ENCODE assay signal across 8 mouse cellular contexts in the genomic region with DNA sequence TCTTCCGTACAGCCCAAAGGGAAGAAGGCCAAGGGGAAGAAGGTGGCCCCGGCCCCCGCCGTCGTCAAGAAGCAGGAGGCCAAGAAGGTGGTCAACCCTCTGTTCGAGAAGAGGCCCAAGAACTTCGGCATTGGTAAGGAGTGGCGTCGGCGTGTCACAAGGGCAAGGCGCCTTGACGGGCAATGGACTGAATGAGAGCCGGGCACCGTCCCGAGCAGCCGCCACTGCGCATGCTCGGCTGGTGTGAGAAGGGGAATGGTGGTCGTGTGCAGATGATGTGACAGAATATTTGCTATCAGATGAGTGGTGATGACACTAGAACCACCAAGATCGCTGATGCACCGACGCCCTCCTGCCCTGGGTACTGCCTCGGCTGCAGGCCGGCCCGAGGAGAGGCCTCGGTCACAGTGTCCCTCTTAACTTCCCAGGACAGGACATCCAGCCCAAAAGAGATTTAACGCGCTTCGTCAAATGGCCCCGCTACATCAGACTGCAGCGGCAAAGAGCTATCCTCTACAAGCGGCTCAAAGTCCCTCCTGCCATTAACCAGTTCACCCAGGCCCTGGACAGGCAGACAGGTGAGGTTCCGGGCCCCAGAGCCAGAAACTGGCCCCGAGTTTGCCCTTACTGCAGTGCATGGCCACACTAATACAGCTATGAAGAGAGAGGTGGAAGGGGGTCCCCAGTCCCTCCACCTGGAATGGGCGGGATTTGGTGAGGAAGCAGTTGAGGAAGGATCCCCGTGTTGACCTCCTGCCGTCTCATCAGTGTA. TPM values are rescaled to one million over a fixed set of nuclear protein-coding genes. Genes with fewer than 3 reads are reported as not detected.
DNase-seq lines count a peak whose midpoint lies in the region; ATAC-seq and TF ChIP-seq lines count a peak whose summit lies in the region.

No protein-coding gene starts in this region.

- 1% methylated on average over 37 of the region's 37 CpGs for WGBS in heart, embryonic 15.5 days
- under 1% methylated on average over 37 of the region's 37 CpGs for WGBS in limb, embryonic 13.5 days
- under 1% methylated on average over 37 of the region's 37 CpGs for WGBS in midbrain, embryonic 12.5 days

- DNase-seq in heart, adult 11 months: peak; percentile 94
- DNase-seq in heart, adult 8-10 months (ENCODE audit: low spot score): no peak
- DNase-seq in cerebellum, postnatal 10 days: peak; percentile 84 to 88
- peak; percentile 82 for DNase-seq in testis, postnatal 10 days (ENCODE audit: low spot score)

- no peak for TF ChIP-seq CTCF in E14TG2a.4 (conservative IDR thresholded peaks at IDR 0.05; ENCODE audit: low read length)

- H3K4me2 ChIP-seq in heart, embryonic 15.5 days: peak overlapping the region; percentile 93
- peak overlapping the region; percentile 100 for H3K4me2 ChIP-seq in limb, embryonic 13.5 days (replicated peaks)
- peak overlapping the region; percentile 100 for H3K4me2 ChIP-seq in midbrain, embryonic 12.5 days (replicated peaks)

- H3K9me3 ChIP-seq in E14TG2a.4 (ENCODE audit: low read length): peaks cover 41% of the 10 kb centered on the region
- H3K9me3 ChIP-seq in heart, embryonic 15.5 days (replicated peaks): no peaks in the 10 kb centered on the region
- no peaks in the 10 kb centered on the region for H3K9me3 ChIP-seq in limb, embryonic 13.5 days
- no peaks in the 10 kb centered on the region for H3K9me3 ChIP-seq in midbrain, embryonic 12.5 days

- peak overlapping the region; percentile 85 for H3K27ac ChIP-seq in heart, embryonic 15.5 days
- peak overlapping the region; percentile 93 for H3K27ac ChIP-seq in limb, embryonic 13.5 days
- peak overlapping the region; percentile 95 for H3K27ac ChIP-seq in midbrain, embryonic 12.5 days (replicated peaks)

- H3K27me3 ChIP-seq in E14TG2a.4 (ENCODE audit: insufficient read depth, low read length): no peaks in the 10 kb centered on the region
- H3K27me3 ChIP-seq in heart, embryonic 15.5 days: no peaks in the 10 kb centered on the region
- H3K27me3 ChIP-seq in limb, embryonic 13.5 days: no peaks in the 10 kb centered on the region
- H3K27me3 ChIP-seq in midbrain, embryonic 12.5 days: no peaks in the 10 kb centered on the region

- peak overlapping the region; percentile 99 for H3K4me3 ChIP-seq in E14TG2a.4 (replicated peaks; ENCODE audit: low read length)
- H3K4me3 ChIP-seq in heart, embryonic 15.5 days: peak overlapping the region; percentile 70
- peak overlapping the region; percentile 91 for H3K4me3 ChIP-seq in limb, embryonic 13.5 days
- peak overlapping the region; percentile 89 for H3K4me3 ChIP-seq in midbrain, embryonic 12.5 days

- peak; percentile 54 for ATAC-seq in heart, embryonic 15.5 days (replicated peaks; ENCODE audit: insufficient number of reproducible peaks, insufficient read depth, low FRiP score, low read depth)
- ATAC-seq in limb, embryonic 13.5 days (ENCODE audit: low FRiP score, low read depth): peak; percentile 41
- peak; percentile 41 for ATAC-seq in midbrain, embryonic 12.5 days (ENCODE audit: low FRiP score, low read depth)

- peaks cover 58% of the 10 kb centered on the region for H3K4me1 ChIP-seq in E14TG2a.4 (replicated peaks; ENCODE audit: low read depth, low read length)
- H3K4me1 ChIP-seq in heart, embryonic 15.5 days (replicated peaks): peaks cover 44% of the 10 kb centered on the region
- peaks cover 45% of the 10 kb centered on the region for H3K4me1 ChIP-seq in limb, embryonic 13.5 days
- H3K4me1 ChIP-seq in midbrain, embryonic 12.5 days: peaks cover 56% of the 10 kb centered on the region

- H3K36me3 ChIP-seq in E14TG2a.4 (ENCODE audit: insufficient read depth, low read length): peaks cover 72% of the 10 kb centered on the region
- peaks cover 49% of the 10 kb centered on the region for H3K36me3 ChIP-seq in heart, embryonic 15.5 days
- H3K36me3 ChIP-seq in limb, embryonic 13.5 days: peaks cover 59% of the 10 kb centered on the region
- H3K36me3 ChIP-seq in midbrain, embryonic 12.5 days: peaks cover 52% of the 10 kb centered on the region

- peak overlapping the region; percentile 90 for H3K9ac ChIP-seq in heart, embryonic 15.5 days
- peak overlapping the region; percentile 100 for H3K9ac ChIP-seq in limb, embryonic 13.5 days
- peak overlapping the region; percentile 98 for H3K9ac ChIP-seq in midbrain, embryonic 12.5 days (replicated peaks)

RNA-seq across cellular contexts. Expression of a gene that starts 0.6 kb away (rescaled TPM):
- total RNA-seq in heart, adult 8-10 months (2022): 100 to 1,000 TPM; 268 to 317 (median 304) TPM
- polyA plus RNA-seq in heart, embryonic 15.5 days (2015; fragmentation: Nextera tagmentation; extraction: Ambion mirVana): 314 and 345 TPM in 2 replicates
- 647 and 667 TPM in 2 replicates for polyA plus RNA-seq in limb, embryonic 13.5 days (2015; fragmentation: Nextera tagmentation; extraction: Ambion mirVana)
- polyA plus RNA-seq in midbrain, embryonic 12.5 days (2016; fragmentation: Nextera tagmentation; extraction: Ambion mirVana): 488 and 496 TPM in 2 replicates

RNA-seq across cellular contexts. Expression of a gene that starts 0.7 kb away (rescaled TPM):
- total RNA-seq in heart, adult 8-10 months (2022): 10 to 100 TPM; 24.2 to 26.9 (median 24.8) TPM
- polyA plus RNA-seq in heart, embryonic 15.5 days (2015; fragmentation: Nextera tagmentation; extraction: Ambion mirVana): 35.2 and 43.8 TPM in 2 replicates
- 58.7 and 59.1 TPM in 2 replicates for polyA plus RNA-seq in limb, embryonic 13.5 days (2015; fragmentation: Nextera tagmentation; extraction: Ambion mirVana)
- 125 and 129 TPM in 2 replicates for polyA plus RNA-seq in midbrain, embryonic 12.5 days (2016; fragmentation: Nextera tagmentation; extraction: Ambion mirVana)

RNA-seq across cellular contexts. Expression of a gene that starts 5.0 kb away (rescaled TPM):
- 10 to 100 TPM; 15.0 to 21.4 (median 17.0) TPM for total RNA-seq in heart, adult 8-10 months (2022)
- polyA plus RNA-seq in heart, embryonic 15.5 days (2015; fragmentation: Nextera tagmentation; extraction: Ambion mirVana): 28.9 and 31.6 TPM in 2 replicates
- 42.0 and 48.8 TPM in 2 replicates for polyA plus RNA-seq in limb, embryonic 13.5 days (2015; fragmentation: Nextera tagmentation; extraction: Ambion mirVana)
- polyA plus RNA-seq in midbrain, embryonic 12.5 days (2016; fragmentation: Nextera tagmentation; extraction: Ambion mirVana): 48.2 and 56.7 TPM in 2 replicates

RNA-seq across cellular contexts. Expression of a gene that starts 5.2 kb away (rescaled TPM):
- 10 to 100 TPM; 58.5 to 70.1 (median 64.5) TPM for total RNA-seq in heart, adult 8-10 months (2022)
- 44.6 and 45.3 TPM in 2 replicates for polyA plus RNA-seq in heart, embryonic 15.5 days (2015; fragmentation: Nextera tagmentation; extraction: Ambion mirVana)
- 58.1 and 58.7 TPM in 2 replicates for polyA plus RNA-seq in limb, embryonic 13.5 days (2015; fragmentation: Nextera tagmentation; extraction: Ambion mirVana)
- 53.4 and 57.9 TPM in 2 replicates for polyA plus RNA-seq in midbrain, embryonic 12.5 days (2016; fragmentation: Nextera tagmentation; extraction: Ambion mirVana)

RNA-seq across cellular contexts. Expression of a gene that starts 8.5 kb away (rescaled TPM):
- total RNA-seq in heart, adult 8-10 months (2022): 10 to 100 TPM; 11.0 to 13.7 (median 12.1) TPM
- polyA plus RNA-seq in heart, embryonic 15.5 days (2015; fragmentation: Nextera tagmentation; extraction: Ambion mirVana): 13.5 and 15.9 TPM in 2 replicates
- polyA plus RNA-seq in limb, embryonic 13.5 days (2015; fragmentation: Nextera tagmentation; extraction: Ambion mirVana): 30.7 and 31.5 TPM in 2 replicates
- 29.9 and 32.1 TPM in 2 replicates for polyA plus RNA-seq in midbrain, embryonic 12.5 days (2016; fragmentation: Nextera tagmentation; extraction: Ambion mirVana)
